Mouse (Mus musculus) urinary bladder, postnatal 36 days (tissue): Measurements from ENCODE around the gene Hcls1.

Source experiments
- DNase-seq, 2 experiments: peaks; one replicate each; pipeline ENCODE4 v3.0.0; 2022; ENCODE audit warnings: low spot score in 2 of 2, mixed read lengths in 1 of 2

The Hcls1 gene

GRCm38 (mm10) chr16:36934841-36935620 is at the start of gene Hcls1:
Gene Hcls1, plus strand, starts transcription at chr16:36934983.
- DNase-seq: no peak

GRCm38 (mm10) chr16:36885912-36886311 is 48.9 kb upstream of the Hcls1 start:
- no peak for DNase-seq

- DNase-seq: no peak
Observed at GRCm38 (mm10) chr16:36887546-36887945, 47.2 kb upstream of the Hcls1 start.

GRCm38 (mm10) chr16:36890559-36890958 is 44.2 kb upstream of the Hcls1 start:
- no peak for DNase-seq

- DNase-seq: no peak
Observed at GRCm38 (mm10) chr16:36891415-36891814, 43.4 kb upstream of the Hcls1 start.

- no peak for DNase-seq
Observed at GRCm38 (mm10) chr16:36893317-36893716, 41.5 kb upstream of the Hcls1 start.

GRCm38 (mm10) chr16:36896712-36897111 is 38.1 kb upstream of the Hcls1 start:
- no peak for DNase-seq

GRCm38 (mm10) chr16:36903156-36903555 is 31.6 kb upstream of the Hcls1 start:
- DNase-seq: no peak

GRCm38 (mm10) chr16:36911909-36912308 is 22.9 kb upstream of the Hcls1 start:
- DNase-seq: no peak

GRCm38 (mm10) chr16:36912311-36912710 is 22.5 kb upstream of the Hcls1 start:
- DNase-seq: no peak

- DNase-seq: no peak
Observed at GRCm38 (mm10) chr16:36914195-36914594, 20.6 kb upstream of the Hcls1 start.

- no peak for DNase-seq
Observed at GRCm38 (mm10) chr16:36918505-36918904, 16.3 kb upstream of the Hcls1 start.

GRCm38 (mm10) chr16:36920410-36920809 is 14.4 kb upstream of the Hcls1 start:
- DNase-seq: no peak

- no peak for DNase-seq
Observed at GRCm38 (mm10) chr16:36921067-36921613, 13.6 kb upstream of the Hcls1 start.

GRCm38 (mm10) chr16:36921980-36922379 is 12.8 kb upstream of the Hcls1 start:
- no peak for DNase-seq

- no peak for DNase-seq
Observed at GRCm38 (mm10) chr16:36924312-36924711, 10.5 kb upstream of the Hcls1 start.

- DNase-seq: no peak
Observed at GRCm38 (mm10) chr16:36925351-36925750, 9.4 kb upstream of the Hcls1 start.

GRCm38 (mm10) chr16:36925797-36926196 is 9.0 kb upstream of the Hcls1 start:
- no peak for DNase-seq

- DNase-seq: no peak
Observed at GRCm38 (mm10) chr16:36926514-36927447, 8.0 kb upstream of the Hcls1 start.

GRCm38 (mm10) chr16:36927495-36928105 is 7.2 kb upstream of the Hcls1 start:
- DNase-seq: no peak

GRCm38 (mm10) chr16:36928106-36928500 is 6.7 kb upstream of the Hcls1 start:
- no peak for DNase-seq

GRCm38 (mm10) chr16:36929216-36929615 is 5.6 kb upstream of the Hcls1 start:
- DNase-seq: no peak
